Mouse (Mus musculus): Measurements from ENCODE around the gene Polr2e.
A peak's percentile ranks its signal among the peaks of the same experiment; 100 is the strongest.

Gene Polr2e

GRCm38 (mm10) chr10:80039559-80039979 is at the start of gene Polr2e:
TSS of gene Polr2e (minus strand) at chr10:80039795.
- DNase-seq (ENCODE audit: low spot score), result peak; percentile 98

- DNase-seq (ENCODE audit: low spot score), result no peak
Measured at GRCm38 (mm10) chr10:80089146-80089545, 49.6 kb upstream of the Polr2e start.

DNA sequence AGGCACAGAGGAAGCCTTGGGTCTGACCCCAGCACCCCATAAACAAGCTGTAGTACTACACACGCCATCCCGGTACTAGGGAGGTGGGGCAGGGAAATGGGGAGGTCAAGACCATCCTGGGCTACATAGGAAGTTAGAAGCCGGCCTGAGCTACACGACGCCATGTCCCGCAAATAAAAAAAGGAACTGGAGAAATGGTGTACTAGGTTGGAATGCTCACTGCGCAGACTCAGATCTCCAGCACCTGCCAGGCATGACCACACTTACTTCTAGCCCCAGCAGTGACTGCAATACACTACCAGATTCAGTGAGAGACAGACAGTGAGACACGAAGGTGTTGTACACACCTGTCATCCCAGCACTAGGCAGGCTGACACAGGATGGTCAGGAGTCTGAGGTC is 47.9 kb upstream of the Polr2e start:
- no peak for DNase-seq (ENCODE audit: low spot score)

DNA sequence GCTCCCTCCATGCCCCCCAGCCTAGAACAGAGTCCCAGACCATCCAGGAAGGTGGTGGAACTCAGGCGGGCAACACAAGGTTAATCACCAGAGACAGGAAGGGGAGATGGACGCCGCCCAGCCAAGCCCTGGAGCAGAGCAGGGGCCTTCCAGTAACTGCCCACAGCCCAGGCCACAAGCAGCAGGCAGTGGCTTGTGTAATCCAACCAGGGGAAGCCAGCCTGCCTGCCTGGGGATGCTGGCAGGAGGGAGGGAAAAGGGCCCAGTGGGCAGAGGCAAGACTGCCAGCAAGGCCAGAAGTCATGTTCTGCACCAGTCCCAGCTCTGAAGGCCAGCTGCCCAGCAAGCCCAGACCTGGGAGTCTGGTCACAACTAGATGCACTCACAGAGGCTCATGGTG is 47.3 kb upstream of the Polr2e start:
- DNase-seq (ENCODE audit: low spot score), result peak; percentile 53

GRCm38 (mm10) chr10:80084817-80085487 is 45.4 kb upstream of the Polr2e start:
- DNase-seq (ENCODE audit: low spot score), result no peak

DNA sequence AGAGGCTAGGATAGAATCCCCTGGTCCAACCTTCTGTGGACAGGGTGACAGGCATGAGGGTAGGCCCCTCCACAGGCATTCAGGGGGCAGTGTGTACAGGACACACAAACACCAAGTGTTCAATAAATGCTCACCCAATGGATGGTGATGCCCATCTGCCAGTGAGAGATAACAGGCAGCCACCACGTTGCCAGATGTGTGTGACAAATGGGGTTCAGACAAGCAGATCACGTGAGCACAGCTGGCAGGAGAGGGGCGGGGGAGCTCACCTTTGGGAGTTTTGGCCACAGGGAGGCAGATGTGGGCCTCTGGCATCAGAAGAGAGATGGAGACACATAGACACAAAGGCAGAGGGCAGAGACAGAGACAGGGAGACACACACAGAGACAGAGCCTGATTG is 41.5 kb upstream of the Polr2e start:
- no peak for DNase-seq (ENCODE audit: low spot score)

GRCm38 (mm10) chr10:80080396-80081070 is 40.9 kb upstream of the Polr2e start:
- no peak for DNase-seq (ENCODE audit: low spot score)

DNA sequence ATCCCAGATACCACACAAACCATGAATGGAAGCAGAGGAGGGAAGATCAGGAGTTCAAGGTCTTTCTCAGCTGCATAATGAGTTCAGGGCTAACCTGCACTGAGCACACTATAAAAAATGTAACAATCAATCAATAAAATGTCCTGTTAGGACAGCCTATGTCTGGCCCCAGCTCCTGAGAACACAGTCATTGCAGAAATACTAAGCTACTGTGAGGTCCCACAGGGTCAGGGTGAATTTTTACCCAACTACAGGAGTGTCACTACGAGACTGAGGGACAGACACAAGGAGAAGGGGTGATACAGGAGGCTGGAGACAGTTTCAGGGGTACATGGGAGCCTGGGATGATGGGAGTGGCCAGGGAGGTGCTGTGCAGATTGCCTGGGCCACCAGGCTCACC is 38.8 kb upstream of the Polr2e start:
- no peak for DNase-seq (ENCODE audit: low spot score)

DNA sequence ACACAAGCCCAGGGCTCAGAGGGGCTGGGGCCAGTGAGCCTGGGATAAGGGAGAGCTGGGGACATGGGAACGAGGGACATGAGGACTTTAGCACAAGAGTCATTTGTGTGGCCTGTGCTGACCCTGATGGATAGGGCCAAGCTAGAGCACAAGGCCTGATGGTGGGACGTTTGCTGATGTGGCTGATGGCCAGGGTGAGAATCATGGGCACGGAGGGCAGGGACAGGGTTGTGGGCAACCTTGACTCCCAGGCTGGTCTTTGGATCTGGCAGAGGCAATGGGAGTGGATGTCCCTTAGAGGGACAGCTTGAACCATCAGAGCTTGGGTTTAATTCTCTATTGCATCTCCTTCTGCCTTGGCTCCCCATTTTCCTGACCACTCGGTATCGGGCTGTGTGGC is 37.7 kb upstream of the Polr2e start:
- DNase-seq (ENCODE audit: low spot score), result no peak

- no peak for DNase-seq (ENCODE audit: low spot score)
Measured at GRCm38 (mm10) chr10:80076386-80076785, 36.8 kb upstream of the Polr2e start.

- DNase-seq (ENCODE audit: low spot score), result no peak
Measured at GRCm38 (mm10) chr10:80075924-80076323, 36.3 kb upstream of the Polr2e start.

- DNase-seq (ENCODE audit: low spot score), result peak; percentile 63
Measured at GRCm38 (mm10) chr10:80074813-80075601, 35.4 kb upstream of the Polr2e start.

DNA sequence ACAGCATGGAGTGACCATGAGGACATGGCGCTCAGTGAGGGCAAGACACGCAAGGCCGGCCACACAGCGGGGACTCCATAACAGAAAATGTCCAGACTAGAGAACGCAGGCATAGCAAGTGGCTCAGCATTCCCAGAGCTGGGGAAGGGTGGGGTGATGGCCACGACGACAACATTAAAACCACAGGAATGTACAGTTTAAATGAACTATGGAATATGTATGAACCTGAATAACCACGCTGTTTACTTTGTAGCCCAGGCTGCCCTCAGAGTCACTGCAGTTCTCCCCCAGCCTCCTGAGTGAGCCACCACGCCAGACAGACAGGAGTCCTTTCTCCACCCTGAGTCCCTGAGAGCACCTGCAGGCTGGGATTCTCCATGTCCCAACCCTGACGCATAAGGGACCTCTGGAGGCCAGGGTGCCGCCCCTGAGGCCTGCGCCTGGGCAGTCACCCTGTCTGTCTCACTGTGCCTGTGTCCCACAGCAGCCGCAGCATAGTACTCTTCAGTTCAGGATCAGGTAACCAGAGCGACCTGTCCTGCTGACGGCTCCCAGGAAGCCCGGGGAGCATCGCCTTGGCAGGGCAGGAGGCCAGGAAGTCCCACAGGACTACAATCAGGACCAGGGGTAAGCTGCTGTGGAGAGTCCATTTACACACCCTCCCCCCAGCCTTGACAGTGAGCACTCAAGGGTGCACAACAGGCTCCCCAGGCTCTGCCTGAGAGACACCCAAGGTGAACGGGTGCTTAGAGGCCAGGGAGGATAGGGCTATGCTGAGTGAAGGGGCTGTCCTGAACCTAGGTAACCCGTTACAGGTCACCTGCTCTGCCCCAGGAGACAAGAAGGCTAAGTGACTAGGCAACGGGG is 33.3 kb upstream of the Polr2e start:
- DNase-seq (ENCODE audit: low spot score), result no peak

GRCm38 (mm10) chr10:80071516-80071900 is 31.9 kb upstream of the Polr2e start:
- no peak for DNase-seq (ENCODE audit: low spot score)

- DNase-seq (ENCODE audit: low spot score), result peak; percentile 90
Measured at GRCm38 (mm10) chr10:80070837-80071515, 31.4 kb upstream of the Polr2e start.

DNA sequence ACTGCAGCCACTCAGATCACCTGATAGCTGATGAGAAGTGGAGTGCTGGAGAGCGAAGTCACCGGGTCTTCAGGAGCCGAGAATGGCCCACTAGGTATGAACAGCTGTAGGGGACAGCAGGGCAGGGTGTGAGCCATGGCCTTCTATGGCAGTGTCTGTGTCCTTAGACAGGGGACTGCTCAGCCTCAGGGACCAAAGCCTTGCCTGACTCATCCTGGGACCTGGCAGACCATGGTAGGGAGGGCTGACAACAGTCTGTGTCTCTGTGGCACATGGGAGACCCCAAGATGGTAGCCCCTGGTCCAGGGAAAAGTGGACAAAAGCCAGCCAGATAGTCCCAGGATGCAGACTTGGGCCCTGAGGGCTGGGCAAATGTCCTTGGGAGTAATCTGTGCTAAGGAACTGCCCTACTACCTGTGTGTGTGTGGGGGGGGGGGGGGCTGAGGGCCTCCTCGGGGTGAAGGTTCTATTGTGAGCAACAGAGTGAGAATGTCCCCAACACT is 30.4 kb upstream of the Polr2e start:
- DNase-seq (ENCODE audit: low spot score), result no peak

DNA sequence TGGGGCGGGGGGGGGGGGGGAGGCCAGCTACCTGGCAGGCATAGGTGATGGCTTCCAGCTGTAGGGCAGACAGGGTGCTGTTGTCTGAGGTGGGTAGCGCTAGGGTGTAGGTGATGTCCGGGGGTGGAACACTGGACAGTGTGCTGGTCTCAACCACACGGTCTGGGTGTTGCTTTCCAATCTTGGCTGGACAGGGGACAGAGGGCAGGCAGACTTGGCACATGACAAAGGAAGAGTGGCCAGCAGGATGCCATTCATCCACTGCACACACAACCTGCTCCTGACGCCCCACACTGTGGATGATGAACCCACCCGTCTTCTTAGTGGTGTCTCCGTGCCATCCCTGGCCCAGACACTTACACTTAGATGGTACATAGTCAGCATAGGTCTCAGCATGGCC is 29.7 kb upstream of the Polr2e start:
- DNase-seq (ENCODE audit: low spot score), result no peak

GRCm38 (mm10) chr10:80063877-80064650 is 24.5 kb upstream of the Polr2e start:
- DNase-seq (ENCODE audit: low spot score), result no peak

DNA sequence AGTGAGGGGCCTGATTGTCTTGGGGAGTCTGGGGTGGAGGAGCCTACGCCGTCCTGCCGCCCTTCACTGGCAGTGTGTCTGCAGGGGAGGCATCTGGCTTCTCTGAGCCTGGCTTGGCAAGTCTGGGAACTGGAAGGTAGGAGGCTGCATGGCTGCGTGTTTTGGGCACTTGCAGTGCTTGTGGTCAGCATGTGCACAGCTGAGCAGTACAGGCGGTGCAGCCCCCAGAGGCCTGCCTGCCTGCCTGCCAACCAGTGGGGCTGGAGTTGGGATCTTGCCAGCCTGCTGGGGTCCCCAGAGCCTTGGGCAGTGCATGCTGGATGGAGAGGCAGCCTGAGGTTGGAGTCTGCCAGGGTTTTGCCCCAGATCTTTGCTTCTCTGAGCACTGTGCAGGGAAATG is 23.5 kb upstream of the Polr2e start:
- no peak for DNase-seq (ENCODE audit: low spot score)

DNA sequence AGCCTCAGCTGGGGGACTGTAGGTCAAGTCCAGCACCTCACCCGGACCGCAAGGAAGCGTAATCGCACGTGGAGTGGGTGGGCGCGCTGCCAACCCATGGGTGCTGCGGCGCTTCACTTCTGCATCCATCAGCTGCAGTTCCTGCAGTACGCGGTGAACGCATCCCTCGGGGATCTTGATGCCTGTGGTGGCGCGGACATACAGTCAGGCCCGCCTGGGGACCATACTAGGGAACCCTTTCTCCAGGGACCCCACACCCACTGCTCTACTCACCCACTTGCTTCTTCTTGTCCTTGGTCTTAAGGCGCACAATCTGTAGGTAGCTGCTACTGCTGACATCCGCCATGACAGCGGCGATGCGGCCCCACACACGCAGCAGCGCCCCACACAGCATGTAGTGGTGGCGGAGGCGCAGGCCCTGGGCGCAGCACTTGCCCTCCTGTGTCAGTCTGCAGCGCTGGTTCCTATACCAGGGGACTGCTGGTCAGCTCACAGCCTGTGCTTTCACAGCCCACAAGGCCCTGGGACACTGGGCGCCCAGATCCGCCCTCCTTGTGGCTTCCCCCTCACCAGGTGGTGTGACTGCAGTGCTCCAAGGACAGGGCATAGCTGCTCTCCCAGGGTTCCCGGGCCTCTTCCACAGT is 18.2 kb upstream of the Polr2e start:
- DNase-seq (ENCODE audit: low spot score), result no peak

Data from ovary, adult 18-20 months (tissue).